Mouse (Mus musculus): ENCODE results near the gene H2-D1.
"Not testable (repeated sequence)": the region's sequence is repeated elsewhere in the genome, so short reads cannot be mapped to it uniquely, and the experiment has no call there.

Gene H2-D1

GRCm38 (mm10) chr17:35303756-35304350, 41.3 kb downstream of the H2-D1 start:
- DNase-seq (ENCODE audit: low read depth, low spot score), result no peak

- DNase-seq (ENCODE audit: low read depth, low spot score), result no peak
Measured at GRCm38 (mm10) chr17:35304478-35304877, 41.9 kb downstream of the H2-D1 start.

GRCm38 (mm10) chr17:35304921-35305320, 42.4 kb downstream of the H2-D1 start:
- DNase-seq (ENCODE audit: low read depth, low spot score), result not testable (repeated sequence)

Measured in brain, adult 2 months (tissue).